Mouse (Mus musculus) CD4-positive naive resting alpha-beta T cell, adult 57 days (primary cell): ENCODE results near the gene Etv2. TPM values are rescaled to one million over a fixed set of nuclear protein-coding genes. Genes with fewer than 3 reads are reported as not detected.

ENCODE experiments used
- total RNA-seq: library from RNA; stranded (reverse); gene quantifications from one replicate; pipeline ENCODE4 v1.2.4, GENCODE M21; 2023

Gene Etv2
- not detected for total RNA-seq

GRCm38 (mm10) chr7:30635752-30636151, at the start of gene Etv2:
Etv2 (minus strand) TSS chr7:30635852.

GRCm38 (mm10) chr7:30671480-30671879, 35.8 kb upstream of the Etv2 start, which contains the start of gene Pmis2:
Pmis2 (minus strand) TSS chr7:30671605.

GRCm38 (mm10) chr7:30664529-30665200, 29.0 kb upstream of the Etv2 start, which contains the start of gene Haus5:
Haus5 (minus strand) TSS chr7:30664994.

GRCm38 (mm10) chr7:30649591-30650540, 14.2 kb upstream of the Etv2 start, which contains the start of gene Rbm42:
Rbm42 (minus strand) TSS chr7:30650317.

GRCm38 (mm10) chr7:30625530-30626384, 9.9 kb downstream of the Etv2 start, which contains the start of gene Cox6b1:
Cox6b1 (minus strand) TSS chr7:30626151.

GRCm38 (mm10) chr7:30612654-30613402, 22.8 kb downstream of the Etv2 start, which contains the start of gene Upk1a:
Upk1a (minus strand) TSS chr7:30612847.

GRCm38 (mm10) chr7:30598786-30599185, 36.9 kb downstream of the Etv2 start, which contains the start of gene Zbtb32:
Zbtb32 (minus strand) TSS chr7:30598909.

GRCm38 (mm10) chr7:30588676-30589434, 46.8 kb downstream of the Etv2 start, which contains the start of gene Kmt2b:
Kmt2b (minus strand) TSS chr7:30588726.

Other genes starting within 250 kb of the Etv2 start
- gene Tyrobp, start 222.1 kb downstream of the Etv2 start, total RNA-seq: 23.3 TPM
- gene Hcst, start 216.0 kb downstream of the Etv2 start, total RNA-seq: 153 TPM
- 70.8 TPM for gene Nfkbid, start 214.1 kb downstream of the Etv2 start, total RNA-seq
- 2.9 TPM for gene Aplp1, start 190.3 kb downstream of the Etv2 start, total RNA-seq
- gene Kirrel2, start 178.2 kb downstream of the Etv2 start, total RNA-seq: not detected
- not detected for gene Nphs1, start 177.5 kb downstream of the Etv2 start, total RNA-seq
- gene Prodh2, start 142.2 kb downstream of the Etv2 start, total RNA-seq: not detected
- gene Arhgap33, start 100.8 kb downstream of the Etv2 start, total RNA-seq: 4.6 TPM
- gene Hspb6, start 83.7 kb downstream of the Etv2 start, total RNA-seq: 3.4 TPM
- 13.1 TPM for gene Proser3, start 83.6 kb downstream of the Etv2 start, total RNA-seq
- gene Lin37, start 76.0 kb downstream of the Etv2 start, total RNA-seq: 46.5 TPM
- gene U2af1l4, start 72.6 kb downstream of the Etv2 start, total RNA-seq: 83.1 TPM
- 23.5 TPM for gene Gm49396, start 72.5 kb downstream of the Etv2 start, total RNA-seq
- 116 TPM for gene Psenen, start 72.2 kb downstream of the Etv2 start, total RNA-seq
- gene Igflr1, start 70.4 kb downstream of the Etv2 start, total RNA-seq: 54.7 TPM
- 115 TPM for gene Kmt2b, start 47.1 kb downstream of the Etv2 start, total RNA-seq
- gene Zbtb32, start 36.9 kb downstream of the Etv2 start, total RNA-seq: 0.59 TPM
- gene Upk1a, start 23.0 kb downstream of the Etv2 start, total RNA-seq: 0.68 TPM
- gene Cox6b1, start 9.7 kb downstream of the Etv2 start, total RNA-seq: 196 TPM
- 105 TPM for gene Rbm42, start 14.5 kb upstream of the Etv2 start, total RNA-seq
- gene Haus5, start 29.1 kb upstream of the Etv2 start, total RNA-seq: 22.8 TPM
- not detected for gene Pmis2, start 35.8 kb upstream of the Etv2 start, total RNA-seq
- not detected for gene 2200002J24Rik, start 63.1 kb upstream of the Etv2 start, total RNA-seq
- gene Atp4a, start 76.4 kb upstream of the Etv2 start, total RNA-seq: not detected
- gene Tmem147, start 93.7 kb upstream of the Etv2 start, total RNA-seq: 41.1 TPM
- gene Gapdhs, start 107.8 kb upstream of the Etv2 start, total RNA-seq: not detected
- gene Sbsn, start 115.6 kb upstream of the Etv2 start, total RNA-seq: 4.5 TPM
- not detected for gene Dmkn, start 127.9 kb upstream of the Etv2 start, total RNA-seq
- not detected for gene Krtdap, start 152.0 kb upstream of the Etv2 start, total RNA-seq
- 0.86 TPM for gene Ffar2, start 187.9 kb upstream of the Etv2 start, total RNA-seq
- not detected for gene Ffar3, start 220.3 kb upstream of the Etv2 start, total RNA-seq
- gene Ffar1, start 225.7 kb upstream of the Etv2 start, total RNA-seq: 0.30 TPM
- 33.5 TPM for gene Cd22, start 244.5 kb upstream of the Etv2 start, total RNA-seq